Mouse (Mus musculus) liver, embryonic 14.5 days (tissue): ENCODE measurements around the gene Vmn1r57.
"Not testable (repeated sequence)": the region's sequence is repeated elsewhere in the genome, so short reads cannot be mapped to it uniquely, and the experiment has no call there.

ENCODE experiments used
- CTCF ChIP-seq: IDR thresholded peaks from 2 replicates; pipeline ENCODE4 v1.5.1; 2016; ENCODE audit warnings: antibody characterized with exemption, low read depth, control low read depth
- EP300 ChIP-seq: IDR thresholded peaks from 2 replicates; pipeline ENCODE4 v1.6.1; 2016; ENCODE audit warnings: antibody characterized with exemption, low read depth

- not testable (repeated sequence) for TF ChIP-seq CTCF, EP300
Measured at GRCm38 (mm10) chr7:5196647-5197046, 21.6 kb upstream of the Vmn1r57 start, which contains the start of gene Vmn1r56.
